Mouse (Mus musculus) adrenal gland, postnatal 25 days (tissue): ENCODE results near the gene Bola1. TPM values are rescaled to one million over a fixed set of nuclear protein-coding genes. Genes with fewer than 3 reads are reported as not detected.
"Not testable (repeated sequence)": the region's sequence is repeated elsewhere in the genome, so short reads cannot be mapped to it uniquely, and the experiment has no call there.

Source experiments
- DNase-seq: peaks from one replicate; pipeline ENCODE4 v3.0.0; 2021; ENCODE audit warnings: mixed read lengths
- total RNA-seq: library from RNA; stranded (reverse); gene quantifications from 2 replicates; pipeline ENCODE4 v1.2.3, GENCODE M21; 2021

Bola1 gene
- total RNA-seq, 1 experiment from 2014 or later = 42.4 TPM

DNA sequence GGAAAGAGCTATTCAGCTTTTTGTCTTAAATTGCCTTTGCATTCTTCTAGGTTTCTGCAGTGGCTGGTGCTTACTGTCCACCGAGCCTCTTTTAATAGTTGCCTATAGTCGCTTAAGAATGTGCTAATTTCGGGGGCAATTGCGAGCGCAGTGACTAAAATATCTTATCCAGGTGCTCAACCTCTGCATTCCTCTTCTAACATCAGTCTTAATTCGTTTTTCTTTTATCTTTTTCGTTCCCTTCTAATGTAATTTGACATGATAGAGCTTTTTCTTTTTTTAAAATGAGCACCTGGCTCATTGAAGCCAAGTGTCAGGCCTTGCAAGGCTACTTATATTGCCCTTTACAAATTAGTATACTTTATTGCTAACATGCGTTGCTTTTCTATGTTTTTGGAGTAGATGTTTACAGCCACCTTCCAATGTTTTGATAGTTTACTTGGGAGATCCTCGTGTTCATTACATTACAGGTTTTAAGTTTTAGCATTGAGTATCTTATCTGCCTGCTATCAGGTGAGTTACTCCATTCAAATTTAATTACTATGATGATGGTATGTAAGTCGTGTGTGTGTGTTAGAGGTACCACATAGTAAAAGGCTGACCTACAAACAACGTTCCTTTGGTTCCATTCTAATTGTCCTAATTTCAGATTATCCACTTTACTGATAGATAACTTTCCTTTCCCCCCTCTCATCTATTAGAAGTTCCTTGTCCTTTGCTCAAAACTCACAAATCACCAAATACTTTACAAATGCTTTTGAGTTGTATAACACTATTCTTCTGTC lies 28.0 kb upstream of the Bola1 start:
- no peak for DNase-seq

DNA sequence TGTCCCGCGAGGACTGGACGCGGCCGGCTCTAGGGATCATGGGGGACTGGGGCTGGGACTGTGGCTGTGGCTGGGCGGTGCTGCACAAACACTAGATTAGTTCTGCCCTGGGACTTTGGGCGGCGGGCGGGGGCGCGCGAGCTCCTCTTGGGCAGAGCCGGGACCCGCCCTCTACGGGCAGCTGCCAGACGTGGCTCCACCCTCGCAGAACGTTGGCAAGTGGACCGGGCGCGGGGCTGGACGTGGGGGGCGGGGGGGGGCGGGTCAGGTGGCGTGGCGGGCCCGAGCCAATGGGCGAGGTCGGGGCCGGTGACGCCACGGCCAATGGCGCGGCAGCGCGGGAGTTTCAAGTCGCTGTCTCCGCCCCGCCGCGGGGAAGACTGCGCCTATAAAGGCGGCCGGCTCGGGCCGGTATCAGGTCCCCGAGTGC lies 26.9 kb upstream of the Bola1 start, which contains the start of gene Hist2h3c1:
TSS of gene Hist2h3c1 (plus strand) at position 259 of the 430 bp plus-strand sequence.
- DNase-seq = not testable (repeated sequence)

DNA sequence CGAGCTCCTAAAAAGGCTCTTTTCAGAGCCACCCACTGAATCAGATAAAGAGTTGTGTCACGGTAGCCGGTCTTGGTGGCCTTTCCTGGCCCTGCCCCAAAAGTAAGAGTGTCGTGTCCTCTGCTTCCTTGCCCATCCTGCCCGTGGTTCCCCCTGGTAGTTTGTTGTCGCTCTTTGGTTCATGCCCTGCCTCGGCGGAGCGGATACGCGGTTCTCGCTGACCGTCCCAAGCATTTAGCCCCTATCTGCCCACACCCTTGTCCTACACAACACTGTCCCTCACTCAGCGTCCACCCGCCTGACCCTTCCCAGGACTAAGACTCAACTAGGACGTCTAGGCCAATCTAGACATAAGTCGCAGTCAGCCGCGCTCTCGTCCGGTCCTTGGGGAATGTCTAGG lies 26.5 kb upstream of the Bola1 start:
- DNase-seq = not testable (repeated sequence)

- peak; percentile 81 for DNase-seq
These were observed 25.7 kb upstream of the Bola1 start, which contains the start of gene Hist2h2aa1 for GRCm38 (mm10) chr3:96245003-96245886. Gene Hist2h2aa1, plus strand, starts transcription at chr3:96245497.

DNA sequence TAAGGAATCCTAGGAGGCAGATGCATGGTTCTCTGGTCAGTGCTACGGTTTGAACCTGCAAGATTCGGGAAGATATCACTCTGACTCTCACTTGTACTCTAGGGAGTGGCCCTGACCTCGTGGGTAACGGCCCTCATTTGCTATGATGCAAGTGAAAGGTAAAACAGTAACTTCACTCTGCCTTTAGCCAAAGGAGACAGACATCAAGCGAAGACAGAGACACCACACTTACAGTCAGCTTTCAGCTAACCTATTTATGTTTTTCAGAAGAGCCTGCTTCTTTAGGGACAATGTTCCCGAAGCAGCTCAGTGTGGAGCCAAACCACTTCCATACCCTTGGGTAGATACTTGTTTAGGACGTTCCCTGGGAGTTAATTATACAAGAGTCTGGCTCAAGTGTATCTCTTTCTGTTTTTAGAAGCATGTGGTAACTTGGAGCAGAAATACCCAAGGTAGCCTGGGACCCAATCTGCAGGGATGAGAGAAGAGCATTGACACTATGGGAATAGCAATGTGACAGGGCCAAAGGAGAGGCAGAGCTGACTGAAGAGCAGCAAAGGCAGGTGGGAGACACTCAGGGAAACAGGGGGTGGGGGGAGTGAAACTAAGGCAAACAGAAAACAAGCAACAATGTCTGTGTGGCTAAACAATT lies 24.5 kb upstream of the Bola1 start:
- no peak for DNase-seq

DNA sequence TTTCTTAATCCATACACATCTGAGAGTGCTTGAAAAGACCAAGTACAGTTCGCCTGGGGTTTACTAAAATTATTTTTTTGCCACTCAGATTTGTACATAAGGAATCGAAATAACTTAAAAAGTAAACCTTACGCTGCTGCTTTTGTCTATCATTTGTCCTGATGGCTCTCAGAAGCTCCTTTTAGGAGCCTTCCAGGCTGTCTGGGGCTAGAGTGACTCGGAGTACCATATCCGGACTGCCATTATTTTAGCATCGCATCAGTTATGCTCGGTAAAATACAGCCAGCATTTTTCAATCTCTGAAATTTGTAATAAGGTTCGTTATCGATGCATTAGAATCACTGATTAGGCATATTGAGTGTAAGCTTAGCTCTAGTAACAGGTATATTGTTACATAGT lies 21.3 kb upstream of the Bola1 start:
- DNase-seq = no peak

DNA sequence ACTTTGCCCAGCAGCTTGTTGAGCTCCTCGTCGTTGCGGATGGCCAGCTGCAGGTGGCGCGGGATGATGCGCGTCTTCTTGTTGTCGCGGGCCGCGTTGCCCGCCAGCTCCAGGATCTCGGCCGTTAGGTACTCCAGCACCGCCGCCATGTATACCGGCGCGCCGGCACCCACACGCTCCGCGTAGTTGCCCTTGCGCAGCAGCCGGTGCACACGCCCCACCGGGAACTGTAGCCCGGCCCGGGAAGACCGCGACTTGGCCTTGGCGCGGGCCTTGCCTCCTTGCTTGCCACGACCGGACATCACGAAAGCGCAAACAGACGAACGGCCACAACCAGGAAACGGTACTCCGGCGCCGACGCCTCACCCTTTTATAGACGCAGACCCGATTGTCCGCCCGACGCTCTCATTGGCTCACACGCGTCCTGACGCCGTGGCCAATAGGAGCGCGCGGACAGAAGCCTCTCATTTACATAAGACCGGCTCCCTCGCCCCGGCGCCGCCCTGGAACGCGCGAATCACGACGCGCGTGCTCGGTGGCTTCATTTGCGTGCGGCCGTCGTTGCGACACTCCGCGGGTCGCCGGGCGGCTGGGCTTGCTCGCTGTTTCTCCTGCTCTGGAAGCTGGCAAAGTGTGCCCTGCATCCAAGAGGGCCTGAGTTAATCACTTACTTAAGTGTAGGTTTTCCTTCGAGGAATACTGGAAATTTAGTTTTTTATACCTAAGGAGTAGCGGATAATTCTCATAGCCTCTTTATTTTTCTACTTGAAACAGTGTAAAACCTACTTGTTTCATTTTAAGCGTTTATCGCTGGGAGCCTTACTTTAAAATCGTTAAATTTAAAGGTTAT lies 20.7 kb upstream of the Bola1 start, which contains the start of gene Hist2h2aa2:
TSS of gene Hist2h2aa2 (minus strand) at position 328 of the 850 bp plus-strand sequence.
- DNase-seq = peak; percentile 92

GRCm38 (mm10) chr3:96238954-96239793 lies 19.7 kb upstream of the Bola1 start, which contains the start of gene Hist2h3c2:
Gene Hist2h3c2, minus strand, starts transcription at chr3:96239127.
- DNase-seq = peak; percentile 44

DNA sequence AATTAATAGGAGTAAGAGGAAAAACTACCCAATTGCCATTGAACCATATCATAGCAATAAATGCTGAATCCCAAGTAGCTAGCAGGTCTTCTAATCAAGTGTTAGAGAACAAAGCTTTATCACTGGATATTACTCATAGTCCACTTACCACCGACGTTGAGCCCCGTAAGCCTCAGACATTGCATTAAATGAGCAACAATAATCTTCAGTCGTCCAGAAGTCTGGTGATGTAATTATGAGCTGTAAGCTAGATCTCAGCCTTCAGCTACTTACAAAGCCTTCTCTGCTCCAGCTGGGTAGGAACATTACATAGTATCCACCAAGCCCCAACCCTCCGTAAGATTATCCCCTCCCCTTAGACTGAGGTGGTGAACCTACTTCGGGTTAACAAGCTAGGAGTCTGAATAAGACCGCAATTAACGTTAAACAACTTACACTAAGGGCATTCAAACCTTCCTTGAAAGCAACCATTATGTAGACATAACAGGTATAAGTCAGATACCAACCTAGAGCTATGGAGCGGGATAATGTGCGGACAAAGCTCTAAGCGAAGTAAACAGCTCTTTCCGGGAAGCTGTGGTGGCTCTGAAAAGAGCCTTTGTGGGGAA lies 18.5 kb upstream of the Bola1 start:
- DNase-seq = no peak

DNA sequence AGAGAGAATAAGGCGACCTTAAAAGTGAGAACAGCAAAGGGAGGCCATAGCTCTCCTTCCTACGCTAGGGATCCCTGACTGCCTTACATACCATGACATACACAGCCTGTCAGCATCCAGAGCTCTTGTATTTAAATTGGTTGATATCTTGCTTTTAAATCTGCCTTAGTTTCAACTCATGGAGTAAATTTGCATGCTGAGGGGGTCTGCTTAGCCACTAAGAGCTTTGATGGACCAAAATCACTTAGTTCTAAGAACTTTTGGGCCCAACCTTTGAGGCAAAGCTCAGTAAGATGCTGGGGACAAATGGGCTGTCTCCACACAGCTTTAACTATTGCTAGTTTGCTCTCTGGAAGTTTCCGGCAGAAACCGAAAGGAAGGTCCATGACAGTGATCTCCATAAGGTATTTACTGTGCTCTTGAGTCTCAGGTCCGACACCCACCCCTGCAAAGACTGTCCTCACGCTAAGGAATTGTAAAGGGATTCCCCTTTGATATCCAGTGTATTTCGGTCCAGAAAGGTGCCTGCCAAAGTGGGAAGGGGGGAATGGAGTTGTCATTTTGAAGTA lies 17.9 kb upstream of the Bola1 start:
- no peak for DNase-seq

DNA sequence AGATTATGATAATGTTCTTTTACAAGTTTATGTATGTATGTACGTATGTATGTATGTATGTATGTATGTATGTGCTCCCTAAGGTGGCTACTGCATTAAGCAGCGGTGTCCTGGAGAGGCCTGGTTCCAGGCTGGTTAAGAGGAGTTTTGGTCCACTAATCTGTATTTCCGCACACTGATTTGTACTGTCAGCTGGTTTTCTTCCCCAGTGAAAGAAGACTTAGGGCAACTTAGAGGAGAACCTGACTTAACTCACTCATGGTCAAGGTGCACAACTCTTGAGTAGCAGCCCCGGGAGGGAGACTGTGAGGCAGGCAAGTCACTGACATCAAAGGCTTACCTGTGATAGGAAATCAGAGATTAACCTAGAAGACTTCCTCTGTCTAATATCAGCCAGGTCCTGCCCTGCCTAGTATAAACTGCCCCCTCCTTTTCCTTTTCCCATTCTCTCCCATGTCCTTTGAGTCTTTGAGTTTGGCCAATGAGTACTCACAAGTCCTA lies 17.4 kb upstream of the Bola1 start:
- DNase-seq = no peak

DNA sequence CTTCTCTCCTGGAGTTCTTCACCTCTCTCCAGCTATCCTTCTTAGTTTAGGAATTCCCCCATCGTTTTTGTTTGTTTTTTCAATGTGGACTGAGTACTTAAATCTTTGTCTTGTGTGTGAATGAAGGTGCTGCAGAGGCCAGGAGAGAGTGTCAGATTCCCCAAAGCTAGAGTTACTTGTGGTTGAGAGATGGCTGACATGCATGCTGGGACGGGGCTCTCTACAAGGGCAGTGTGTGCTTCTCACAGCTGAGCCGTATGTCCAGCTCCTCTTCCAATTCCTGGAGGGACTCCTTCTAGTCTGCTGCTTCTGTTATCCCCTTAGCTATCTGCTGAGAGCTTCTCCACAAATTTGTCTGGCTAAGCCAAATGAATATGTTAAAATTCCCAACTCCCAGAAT lies 16.3 kb upstream of the Bola1 start:
- no peak for DNase-seq

GRCm38 (mm10) chr3:96234914-96235313 lies 15.4 kb upstream of the Bola1 start:
- DNase-seq = no peak

DNA sequence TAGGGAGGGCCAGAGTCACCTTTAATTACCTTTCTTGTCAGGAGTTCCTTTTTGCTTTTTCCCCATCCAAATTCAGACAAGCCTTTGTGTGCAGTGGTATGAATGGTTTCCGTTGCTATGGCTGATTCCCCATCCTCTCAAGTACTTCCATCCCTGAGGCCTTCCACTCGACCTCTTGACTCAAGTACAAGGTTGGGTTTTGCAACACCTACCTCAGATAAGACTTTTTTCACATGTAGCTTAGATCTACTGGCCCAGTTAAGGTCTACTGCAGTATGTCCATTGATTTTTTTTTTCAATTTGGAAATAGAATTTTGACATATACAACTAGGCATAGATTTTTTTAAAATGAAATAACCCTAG lies 12.2 kb upstream of the Bola1 start:
- DNase-seq = no peak

DNA sequence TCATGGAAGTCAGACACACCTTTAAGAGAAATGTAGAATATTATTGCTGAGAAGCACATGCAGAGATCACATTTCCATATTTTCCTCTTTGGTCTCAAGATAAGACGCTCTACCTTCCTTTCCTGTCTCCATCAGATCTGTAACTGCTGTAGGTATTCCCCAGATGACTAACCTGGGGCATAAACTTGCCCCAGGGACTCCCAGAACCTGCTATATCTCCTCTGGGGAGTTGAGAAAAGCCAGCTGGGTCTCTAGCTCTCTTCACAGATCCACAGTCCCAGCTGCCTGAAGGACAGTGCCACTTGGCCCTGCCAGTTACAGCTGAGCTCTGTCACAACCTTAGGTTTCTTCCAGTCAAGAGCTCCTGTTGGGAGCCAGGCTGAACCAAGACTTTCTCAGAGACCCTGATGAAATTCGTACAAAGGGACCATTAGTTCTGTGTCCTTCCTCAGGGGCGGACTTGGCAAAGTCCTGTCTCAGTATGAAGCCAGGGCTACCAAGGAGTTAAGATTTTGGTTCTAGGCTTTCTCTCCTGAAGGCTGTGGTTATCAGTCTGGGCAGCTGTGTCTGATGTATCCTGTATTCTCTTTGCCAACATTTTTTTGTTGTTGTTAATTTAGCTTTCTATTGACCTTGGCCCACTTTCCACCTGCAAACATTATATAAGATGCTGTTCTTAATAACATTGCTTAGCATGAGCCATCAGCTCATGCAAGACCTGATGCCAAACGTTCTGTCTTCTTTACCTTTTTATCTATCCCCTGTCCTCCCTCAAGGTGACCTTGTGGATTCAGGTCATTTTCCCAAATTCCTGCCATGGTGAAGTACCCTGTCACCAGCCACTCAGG lies 11.6 kb upstream of the Bola1 start:
- no peak for DNase-seq

DNA sequence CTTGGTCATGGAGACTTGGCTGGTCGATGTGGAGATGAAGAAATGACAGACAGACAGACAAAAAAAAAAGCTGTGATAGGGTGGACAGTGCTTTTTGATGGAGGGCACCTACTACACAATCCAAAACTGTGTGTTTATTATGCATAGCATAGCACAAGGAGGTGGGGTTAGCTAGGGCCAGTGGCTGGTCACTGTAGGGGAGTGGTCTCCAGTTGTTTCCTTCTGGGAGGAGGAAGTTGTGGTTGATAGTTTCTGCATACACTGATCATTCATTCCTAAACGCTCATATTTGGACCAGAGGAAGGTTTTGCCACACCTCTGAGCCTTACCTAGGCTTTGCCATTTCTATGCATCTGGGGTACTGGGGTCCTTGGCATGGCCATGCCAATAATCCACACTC lies 10.9 kb upstream of the Bola1 start:
- DNase-seq = no peak

DNA sequence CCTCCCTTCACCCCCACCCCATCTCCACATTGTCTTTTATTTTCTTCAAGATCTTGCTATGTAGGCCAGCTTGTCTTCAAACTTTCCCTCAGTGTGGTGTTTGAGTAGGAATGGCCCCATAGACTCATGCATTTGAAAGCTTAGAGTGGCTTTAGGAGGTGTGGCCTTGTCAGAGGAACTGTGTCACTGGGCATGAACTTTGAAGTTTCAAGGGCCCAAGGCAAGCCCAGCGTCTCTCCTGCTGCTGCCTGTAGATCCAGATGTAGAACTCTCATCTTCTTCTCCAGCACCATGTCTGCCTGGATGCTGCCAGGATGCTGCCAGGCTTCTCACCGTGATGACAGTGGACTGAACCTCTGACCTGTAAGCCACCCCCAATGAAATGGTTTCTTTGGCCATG lies 9.3 kb upstream of the Bola1 start:
- no peak for DNase-seq
